Mouse (Mus musculus): Measurements from ENCODE around the gene Atp6v1fnb.

Gene Atp6v1fnb

DNA sequence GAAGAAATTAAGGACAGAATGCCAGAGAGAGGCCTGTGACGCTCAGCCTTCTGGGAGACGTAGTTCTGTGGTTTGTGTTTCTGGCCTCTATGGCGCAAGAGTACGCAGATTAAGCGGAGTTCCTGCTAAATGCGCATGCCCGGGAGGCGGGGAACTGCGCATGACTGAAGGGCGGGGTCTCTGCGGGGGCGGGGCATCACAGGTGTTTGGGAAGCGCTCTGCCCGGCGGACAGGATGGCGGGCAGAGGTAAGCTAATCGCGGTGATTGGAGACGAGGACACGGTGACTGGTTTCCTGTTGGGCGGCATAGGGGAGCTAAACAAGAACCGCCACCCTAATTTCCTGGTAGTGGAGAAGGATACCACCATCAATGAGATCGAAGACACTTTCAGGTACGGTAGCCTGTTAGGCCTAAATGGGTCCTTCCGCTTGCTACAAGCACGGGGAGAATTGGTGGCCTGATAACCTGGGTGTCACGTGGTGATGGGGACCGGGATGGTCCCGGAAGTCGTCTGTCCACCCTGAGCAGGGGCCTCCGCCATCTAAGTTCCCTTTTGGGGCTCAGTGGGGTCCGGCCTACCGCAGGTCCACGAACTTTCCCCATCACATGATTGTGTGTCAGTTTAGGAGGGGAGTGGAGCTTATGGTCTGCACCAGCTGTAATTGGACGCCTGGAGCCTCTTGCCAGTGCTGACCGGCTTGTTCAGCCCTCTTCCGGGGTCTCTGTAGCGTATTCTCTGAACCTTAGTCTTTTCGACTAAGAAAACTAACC is 3.5 kb upstream of the Atp6v1fnb start, which contains the start of gene Atp6v1f:
TSS of gene Atp6v1f (plus strand) at position 136 of the 772 bp plus-strand sequence.
- peak; percentile 93 for DNase-seq

DNA sequence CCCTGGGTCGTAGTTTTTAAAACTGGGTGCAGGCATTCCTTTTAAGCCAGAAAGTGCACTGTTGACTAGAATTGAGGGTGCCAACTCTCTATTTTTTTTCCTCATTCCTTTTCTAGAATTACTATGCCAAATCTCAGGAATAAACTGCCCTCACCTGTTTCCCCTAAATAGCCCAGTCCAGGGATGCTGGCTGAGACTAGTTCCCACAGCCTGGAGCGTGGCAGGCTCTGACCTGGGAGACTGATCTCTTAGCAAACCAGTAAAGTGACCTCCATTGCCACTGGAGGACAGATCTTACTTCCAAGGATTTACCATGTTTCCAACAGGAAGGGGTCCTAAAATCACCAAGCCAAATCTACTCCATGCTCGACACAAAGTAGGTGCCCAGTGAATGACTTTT is 2.4 kb upstream of the Atp6v1fnb start:
- DNase-seq: no peak

DNA sequence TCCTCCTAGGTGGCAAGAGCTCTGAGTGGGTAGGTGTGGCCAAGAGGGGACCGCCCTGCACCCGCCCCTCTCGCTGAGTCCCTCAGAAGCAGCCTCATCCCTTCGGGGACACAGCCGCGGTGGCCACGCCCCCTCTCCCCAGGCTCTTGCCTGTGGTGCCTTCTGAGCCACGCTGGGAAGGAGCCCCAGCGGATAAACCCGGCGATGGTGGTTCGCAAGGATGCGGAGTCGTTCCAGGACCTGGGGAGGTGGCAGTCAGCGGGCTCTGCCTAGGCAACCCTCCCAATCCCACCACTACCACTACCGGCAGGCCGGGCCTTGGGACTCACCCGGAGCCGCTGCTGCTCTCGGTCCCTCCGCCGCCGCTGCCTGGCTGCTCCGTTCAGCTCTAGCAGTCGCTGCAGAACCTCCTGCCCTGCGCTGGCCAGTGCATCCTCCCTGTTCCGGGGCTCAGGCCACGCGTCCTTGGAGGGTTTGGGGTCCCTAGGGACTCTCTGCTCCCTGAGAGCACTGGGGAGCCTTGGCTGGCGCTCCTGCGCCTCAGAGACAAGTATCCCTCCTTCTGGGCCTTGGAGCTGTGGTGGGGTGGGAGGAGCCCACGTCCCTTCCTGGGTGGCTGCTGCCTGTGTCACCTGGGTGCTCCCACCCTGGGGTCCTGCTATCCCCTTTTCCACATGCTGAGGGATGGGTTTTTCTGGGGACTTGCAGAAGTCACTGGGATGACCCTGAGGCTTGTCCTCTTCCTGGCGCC is 2.9 kb downstream of the Atp6v1fnb start:
- peak; percentile 56 for DNase-seq

DNA sequence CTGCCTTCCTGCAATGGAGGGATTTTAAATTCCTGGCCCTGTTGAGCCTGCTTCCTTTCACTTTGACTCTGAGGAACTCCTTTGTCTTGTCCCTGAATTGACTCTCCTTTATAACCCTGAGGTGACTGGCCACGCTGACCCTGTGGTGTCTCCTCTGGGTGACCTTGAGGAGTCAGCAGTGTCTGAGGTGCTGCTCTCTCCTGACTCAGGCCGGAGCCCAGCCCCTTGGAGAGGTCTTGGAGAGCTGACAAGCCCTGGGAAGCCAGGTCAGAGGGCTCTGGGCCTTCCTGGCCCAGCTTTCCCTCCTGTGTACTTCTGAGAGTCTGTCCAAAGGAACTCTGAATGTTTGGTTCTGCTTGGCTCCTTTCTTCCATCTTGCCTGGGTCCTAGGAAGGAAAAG is 3.5 kb downstream of the Atp6v1fnb start:
- DNase-seq: no peak

DNA sequence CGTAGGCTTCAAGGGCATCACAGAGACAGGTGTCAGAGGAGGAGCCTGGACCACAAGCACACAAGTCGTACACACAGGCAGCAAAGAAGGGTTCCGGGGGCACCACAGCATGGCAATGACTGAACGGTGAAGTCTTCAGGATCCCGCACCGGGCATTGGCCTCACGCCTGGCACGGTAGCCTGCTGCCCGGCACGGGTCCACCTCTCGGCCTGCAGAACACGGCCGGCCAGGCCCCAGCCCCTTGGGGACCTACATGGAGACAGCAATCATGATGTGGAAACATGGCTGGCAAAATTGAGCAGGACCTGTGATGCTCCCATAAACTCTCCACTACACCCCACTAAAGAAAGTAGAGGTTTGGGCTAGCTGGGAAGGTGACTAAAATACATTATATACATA is 11.5 kb downstream of the Atp6v1fnb start:
- no peak for DNase-seq

DNA sequence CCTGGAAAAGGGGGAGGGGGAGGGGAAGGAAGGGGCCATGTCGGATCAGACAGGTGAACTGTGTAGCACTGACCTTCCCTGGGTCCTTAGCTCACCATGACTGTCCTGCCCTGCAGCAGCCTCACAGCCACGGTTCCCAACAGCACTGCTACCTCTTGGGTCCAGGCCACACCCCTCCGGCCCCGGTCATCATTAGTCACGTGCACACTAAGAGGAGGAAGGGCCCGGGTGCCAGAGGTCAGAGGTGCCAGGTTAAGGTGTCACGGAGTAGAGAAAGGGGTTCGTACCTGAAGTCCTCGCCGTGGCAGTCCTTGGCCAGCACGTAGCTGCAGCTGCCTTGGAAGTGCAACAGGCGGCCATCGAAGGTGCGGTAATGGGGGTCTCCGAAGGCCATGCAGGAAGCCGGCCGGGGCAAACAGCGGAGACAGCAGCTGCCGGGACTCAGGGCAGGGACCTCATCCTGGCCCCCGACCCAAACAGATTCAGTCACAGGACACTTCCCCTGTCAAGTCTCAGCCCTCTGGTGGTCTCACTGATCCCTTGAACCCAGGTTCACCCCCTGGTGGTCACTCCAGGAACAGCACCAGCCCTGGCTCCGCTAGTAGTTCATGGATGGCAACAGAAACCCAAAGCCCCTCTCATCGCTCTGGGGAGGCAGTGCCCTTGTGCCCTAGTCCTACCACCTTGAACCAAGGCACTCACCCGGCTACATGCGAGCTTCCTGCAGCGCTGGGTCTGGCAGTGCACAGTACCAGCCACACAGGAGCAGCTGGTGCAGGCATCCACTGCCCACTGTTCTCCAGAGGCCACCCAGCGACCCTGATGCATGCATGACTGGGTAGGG is 13.7 kb downstream of the Atp6v1fnb start:
- DNase-seq: no peak

DNA sequence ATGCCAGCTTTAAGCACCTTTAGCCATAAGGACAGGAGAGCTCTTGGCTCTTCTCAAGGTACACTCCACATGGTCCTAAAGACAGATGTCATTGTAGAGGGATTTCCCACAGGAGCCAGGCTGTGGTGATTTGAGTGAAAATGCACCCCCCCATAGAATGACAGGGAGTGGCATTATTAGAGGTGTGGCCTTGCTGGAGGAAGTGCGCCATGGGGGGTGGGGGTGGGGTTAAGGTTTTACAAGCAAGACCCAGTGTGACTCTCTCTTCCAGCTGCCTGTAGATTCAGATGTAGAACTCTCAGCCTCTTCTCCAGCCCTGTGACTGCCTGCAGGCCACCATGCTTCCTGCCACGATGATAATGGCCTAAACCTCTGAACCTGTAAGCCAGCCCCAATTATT is 14.7 kb downstream of the Atp6v1fnb start:
- no peak for DNase-seq

DNA sequence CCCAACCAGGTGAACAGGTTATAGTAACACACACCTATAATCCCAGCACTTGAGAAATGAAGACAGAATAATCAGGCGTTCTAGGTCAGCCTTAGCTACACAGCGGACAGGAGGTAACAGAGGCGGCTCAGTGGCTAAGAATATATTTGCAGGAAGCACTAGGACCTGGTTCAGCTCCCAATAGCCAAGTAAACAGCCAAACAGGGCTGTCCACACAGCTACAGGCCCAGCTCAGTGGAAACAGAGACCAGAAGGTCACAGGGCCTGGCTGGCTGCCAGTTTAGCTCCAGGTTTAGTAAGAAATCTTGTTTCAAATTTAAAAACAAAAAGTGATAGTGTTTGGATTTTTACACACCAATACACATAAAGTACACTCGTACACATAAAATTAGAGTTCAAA is 22.9 kb downstream of the Atp6v1fnb start:
- DNase-seq: no peak

DNA sequence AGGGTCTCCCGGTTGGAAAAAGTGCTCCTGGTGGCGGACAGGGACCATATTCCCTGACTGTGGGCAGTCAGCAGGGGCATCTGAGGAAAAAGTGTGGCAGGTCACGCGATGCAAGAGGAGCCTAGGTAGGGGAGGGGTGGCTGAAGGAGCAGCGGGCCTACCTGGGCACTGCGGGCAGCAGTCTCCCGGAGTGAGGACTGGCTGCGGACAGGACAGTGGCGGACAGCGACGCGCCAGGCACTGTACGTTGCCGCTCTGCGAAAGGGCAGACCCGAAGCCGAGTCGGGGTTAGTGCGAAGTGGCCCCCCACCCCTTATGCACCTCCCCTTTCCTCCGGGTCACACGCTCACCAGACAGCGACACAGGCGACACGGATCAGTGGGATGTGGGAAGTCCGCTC is 25.0 kb downstream of the Atp6v1fnb start:
- DNase-seq: no peak

DNA sequence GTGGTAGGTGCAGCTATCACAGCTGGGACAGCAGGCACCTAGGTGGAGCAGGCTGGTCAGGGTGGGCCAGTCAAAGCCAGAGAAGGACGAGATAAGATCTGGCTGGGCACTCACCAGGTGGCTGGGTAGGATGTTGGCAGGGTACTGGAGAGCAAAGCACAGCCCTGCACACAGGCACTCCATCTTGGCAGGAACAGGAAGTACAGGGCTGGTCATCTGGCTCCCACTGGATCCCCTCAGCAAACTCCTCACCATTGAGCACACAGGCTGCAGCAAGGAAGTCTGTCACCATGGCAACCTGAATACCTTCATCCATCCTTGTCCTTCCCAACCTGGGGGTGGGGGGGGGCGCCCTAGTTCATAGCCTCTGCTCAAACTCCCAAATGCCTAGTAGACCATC is 26.6 kb downstream of the Atp6v1fnb start:
- DNase-seq: no peak

DNA sequence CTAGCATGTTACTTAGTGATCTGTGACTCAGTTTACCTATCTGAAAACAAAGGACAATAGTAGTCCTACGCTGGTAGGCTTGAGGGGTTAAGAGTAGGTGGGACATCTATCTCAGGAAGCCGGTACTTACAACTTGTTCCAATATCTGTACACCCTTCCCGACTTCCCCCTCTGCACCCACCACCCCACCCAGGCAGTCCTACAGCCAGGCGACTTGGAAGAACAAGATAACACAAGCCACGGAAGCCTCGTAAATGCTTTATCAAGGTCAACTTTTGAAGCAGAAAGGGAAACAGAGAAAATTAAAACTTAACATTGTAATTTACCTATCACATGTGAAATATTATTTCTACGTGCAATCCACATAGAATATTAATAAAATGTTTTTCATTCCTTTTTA is 28.9 kb downstream of the Atp6v1fnb start:
- DNase-seq: no peak

DNA sequence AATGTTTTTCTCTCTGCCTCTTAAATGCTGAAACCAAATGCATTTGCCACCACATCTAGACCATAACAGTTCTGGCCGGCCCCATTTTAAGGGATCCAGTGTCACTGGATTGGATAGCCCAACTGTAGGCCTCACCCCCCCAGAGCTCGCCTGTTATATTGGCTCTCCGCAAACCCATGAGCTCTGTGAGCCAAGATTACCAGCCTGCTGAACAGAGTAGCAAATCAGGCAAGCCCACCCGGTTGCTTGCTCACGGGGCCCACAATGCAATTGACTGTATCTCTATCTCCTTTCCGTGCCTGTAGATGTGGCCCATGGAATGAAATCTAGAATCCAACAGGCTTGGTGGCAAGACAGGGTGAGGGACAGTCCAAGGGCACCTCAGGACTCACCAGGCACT is 29.6 kb downstream of the Atp6v1fnb start:
- no peak for DNase-seq

DNA sequence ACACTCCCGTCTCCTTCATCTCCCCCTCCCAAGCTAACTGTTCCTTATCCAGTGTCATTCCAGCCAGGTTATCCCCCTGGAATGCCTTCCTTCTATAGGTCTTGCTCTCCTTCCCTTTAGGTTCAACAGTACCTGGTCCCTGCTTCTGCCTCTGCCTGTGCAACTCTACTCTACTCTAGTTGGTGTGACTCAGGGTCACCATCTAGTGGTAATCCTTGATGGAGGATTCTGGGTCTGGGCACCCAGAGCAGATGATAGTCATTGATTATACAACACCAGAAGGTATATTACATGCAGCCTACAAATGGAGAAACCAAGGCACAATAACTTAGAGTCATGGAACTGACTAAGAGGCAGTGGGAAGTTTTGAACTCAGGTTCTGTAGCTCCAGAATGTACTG is 30.4 kb downstream of the Atp6v1fnb start:
- no peak for DNase-seq

DNA sequence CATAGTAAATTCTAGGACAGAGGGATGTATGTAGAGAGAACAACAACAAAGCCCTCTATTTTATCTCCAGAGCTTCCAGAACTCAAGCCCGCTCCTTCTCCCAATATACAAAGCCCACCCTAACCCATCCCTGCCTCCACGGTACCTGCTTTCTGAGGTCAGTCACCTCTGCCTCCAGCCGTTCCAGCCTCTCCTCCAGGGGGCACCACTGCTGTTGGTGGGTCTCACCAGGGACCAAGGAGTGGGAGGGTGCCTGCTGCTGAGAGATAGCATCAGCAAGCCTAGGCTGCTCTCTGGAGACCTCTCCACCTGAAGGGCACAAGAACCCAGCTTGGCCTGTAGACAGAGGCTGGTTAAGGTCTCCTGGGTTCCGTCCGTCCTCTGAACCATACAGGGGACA is 34.3 kb downstream of the Atp6v1fnb start:
- DNase-seq: no peak

DNA sequence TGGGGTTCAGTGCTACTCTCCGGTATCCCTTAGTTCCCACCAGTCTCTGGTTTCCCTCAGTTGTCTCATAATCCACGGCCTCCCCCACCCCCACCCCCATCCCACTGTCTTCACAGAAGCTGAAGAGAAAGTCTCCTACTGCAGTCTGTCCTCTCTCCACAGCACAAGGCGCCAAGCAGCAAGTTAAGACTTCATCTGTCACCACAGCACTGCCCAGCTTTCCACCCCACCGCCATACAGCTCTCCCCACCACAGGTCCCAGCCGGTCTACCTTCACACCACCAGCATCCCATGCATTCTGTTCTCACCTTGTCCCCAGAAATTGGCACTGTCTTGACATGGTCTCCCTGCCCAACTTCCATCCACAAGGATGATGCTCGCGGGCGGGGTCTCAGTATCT is 35.6 kb downstream of the Atp6v1fnb start:
- DNase-seq: no peak

DNA sequence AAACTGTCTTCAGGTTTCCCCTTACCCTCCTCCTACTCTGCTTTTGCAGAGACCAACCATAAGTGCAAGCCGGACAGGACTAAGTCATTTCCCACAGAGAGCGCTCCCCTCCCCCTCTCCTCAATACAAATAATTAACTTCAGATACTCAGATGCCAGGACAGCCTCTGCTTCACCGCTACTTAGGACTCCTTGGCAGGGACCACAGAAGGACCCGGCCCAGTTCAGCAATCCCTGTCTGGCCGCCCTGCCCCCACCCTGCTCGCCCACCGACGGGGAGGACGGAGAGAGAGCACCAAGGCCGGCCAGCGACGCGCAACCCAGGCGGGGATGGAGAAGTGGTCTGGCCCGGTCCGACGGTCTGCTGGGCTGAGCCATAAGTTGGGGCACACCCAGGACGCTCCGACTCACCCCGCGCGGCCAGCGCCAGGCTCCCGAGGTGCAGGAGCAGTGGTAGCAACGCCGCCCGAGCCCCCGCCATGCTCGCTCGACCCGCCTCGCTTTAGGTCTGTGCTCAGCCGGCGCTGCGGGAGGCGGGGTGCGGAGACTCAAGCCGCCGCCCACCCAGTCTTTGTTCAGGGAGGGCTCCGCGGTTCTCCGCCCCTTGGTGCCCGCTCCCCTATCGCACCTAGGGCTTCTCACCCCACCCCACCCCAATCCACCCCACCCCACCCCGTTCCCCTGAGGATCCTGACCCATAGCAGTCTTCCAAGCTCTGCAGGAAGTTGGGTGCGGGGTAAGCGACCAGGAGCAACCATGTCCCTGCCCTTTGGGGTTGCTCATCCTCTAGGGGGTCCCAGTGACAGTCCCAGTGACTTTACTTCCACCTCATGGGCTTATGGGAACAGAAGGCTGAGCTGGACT is 36.4 kb downstream of the Atp6v1fnb start, which contains the start of gene Kcp:
TSS of gene Kcp (minus strand) at position 506 of the 863 bp plus-strand sequence.
- no peak for DNase-seq

DNA sequence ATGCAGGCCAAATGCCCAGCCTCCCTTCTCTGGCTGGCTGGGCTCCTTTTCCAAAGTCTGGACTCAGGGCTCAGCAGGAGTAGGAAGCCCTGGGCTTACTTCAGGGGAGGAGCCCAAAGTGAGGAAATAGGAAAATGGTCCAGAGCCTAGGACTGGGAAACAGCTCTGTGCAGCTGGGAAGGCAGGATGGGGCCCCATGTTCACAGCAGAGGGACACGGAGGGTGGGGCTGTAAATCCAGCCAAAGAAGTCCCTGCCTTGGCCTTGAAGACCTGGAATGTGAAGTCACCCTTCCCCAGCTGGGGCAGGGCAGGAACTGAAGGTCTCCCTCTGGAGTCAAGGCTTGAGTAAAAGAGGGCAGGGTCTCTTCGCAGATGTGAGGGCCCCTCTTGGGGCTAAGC is 37.8 kb downstream of the Atp6v1fnb start:
- no peak for DNase-seq

DNA sequence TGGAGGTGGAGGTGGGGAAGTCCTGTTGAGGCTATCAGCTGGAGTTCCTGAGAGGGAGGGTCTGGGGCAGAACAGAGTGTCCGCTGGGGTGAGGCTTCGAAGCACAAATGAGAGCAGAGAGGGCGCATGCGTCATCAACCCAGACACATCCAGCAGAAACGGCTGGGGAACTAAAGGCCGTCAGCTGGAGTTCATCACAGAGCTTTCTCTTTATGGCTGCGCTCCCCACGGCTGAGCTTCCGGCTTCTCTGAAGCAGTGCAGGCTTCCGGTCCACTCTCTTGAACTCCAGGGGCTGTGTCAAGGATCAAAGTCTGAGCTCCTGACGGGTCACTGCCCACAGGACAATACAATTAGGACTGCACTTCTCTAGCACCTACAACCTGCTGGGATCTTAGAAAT is 42.0 kb downstream of the Atp6v1fnb start:
- DNase-seq: no peak

DNA sequence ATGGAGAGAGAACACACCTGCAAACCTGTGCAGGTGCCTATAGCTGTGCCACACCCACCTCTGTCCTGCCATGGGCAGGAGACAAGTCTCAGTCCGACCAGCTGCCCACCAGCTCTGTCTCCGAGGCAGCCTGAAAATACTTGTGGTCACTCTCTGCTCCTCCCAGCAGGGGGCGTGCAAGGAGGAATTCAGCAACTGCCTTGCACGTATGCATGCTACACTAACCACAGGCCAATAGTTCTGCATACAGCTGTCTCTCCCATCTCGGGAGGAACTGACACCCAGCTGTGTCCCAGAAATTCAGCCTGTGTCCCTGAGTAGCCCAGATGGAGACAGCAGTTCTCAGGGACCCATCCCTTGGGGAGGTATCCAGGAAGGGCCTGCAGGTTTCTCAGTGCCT is 45.9 kb downstream of the Atp6v1fnb start:
- DNase-seq: no peak

DNA sequence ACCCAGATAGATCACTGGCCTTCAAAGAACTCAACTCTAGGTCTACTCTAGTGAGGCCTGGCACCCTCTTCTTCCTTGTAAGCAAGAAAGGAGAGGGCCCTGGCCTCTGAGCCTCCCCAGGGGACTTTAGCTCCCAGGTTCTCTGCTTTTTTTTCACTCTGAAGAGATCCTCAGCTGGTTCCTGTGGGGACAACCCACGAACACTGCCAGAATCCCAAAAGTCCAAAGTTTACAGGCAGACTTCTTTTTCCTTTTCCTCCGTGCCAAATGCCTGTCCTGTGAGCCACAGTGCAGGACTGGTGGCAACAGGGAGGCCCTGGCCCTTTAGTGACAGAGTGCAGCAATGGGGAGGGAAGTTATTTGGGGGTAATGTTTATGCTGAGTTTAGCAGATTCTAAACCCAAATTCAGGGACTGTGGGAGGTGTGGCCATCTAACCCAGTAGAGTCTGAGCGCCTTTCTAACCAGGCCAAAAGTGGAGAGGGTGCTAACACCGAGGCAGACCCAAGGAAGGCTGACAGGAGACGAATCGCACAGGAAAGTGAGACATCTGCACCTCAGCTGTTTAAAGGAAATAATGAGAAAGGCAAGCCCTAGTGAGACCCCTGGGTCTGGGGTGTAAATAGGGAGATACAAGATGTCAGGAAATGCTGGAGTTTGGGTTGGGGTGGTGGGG is 51.5 kb downstream of the Atp6v1fnb start:
- no peak for DNase-seq

All from cerebellum, adult 11-12 months (tissue).